Mouse (Mus musculus): ENCODE data around the gene Nek8. TPM values are rescaled to one million over a fixed set of nuclear protein-coding genes. Genes with fewer than 3 reads are reported as not detected.
A peak's percentile ranks its signal among the peaks of the same experiment; 100 is the strongest.
"Not testable (repeated sequence)": the region's sequence is repeated elsewhere in the genome, so short reads cannot be mapped to it uniquely, and the experiment has no call there.

Nek8 gene
- total RNA-seq (2021) = 1 to 10 TPM; 2.6 to 4.1 TPM
- long read RNA-seq, partial matches to known transcripts = 0 of 2 reads
- long read RNA-seq, other reads (novel, unspliced or antisense) = 0 of 2 reads

GRCm38 (mm10) chr11:78176402-78176862 lies at the start of gene Nek8, which contains the start of gene Tlcd1:
Gene Nek8, minus strand, starts transcription at chr11:78176675.
Gene Tlcd1, plus strand, starts transcription at chr11:78176711.
- DNase-seq (ENCODE audit: low spot score in 2 of 2) = peak; percentile 72 to 81

GRCm38 (mm10) chr11:78223586-78223985 lies 47.1 kb upstream of the Nek8 start:
- DNase-seq (ENCODE audit: low spot score in 2 of 2) = no peak

GRCm38 (mm10) chr11:78215709-78216317 lies 39.3 kb upstream of the Nek8 start:
- DNase-seq (ENCODE audit: low spot score in 2 of 2) = no peak

GRCm38 (mm10) chr11:78213086-78213817 lies 36.8 kb upstream of the Nek8 start:
- DNase-seq (ENCODE audit: low spot score in 2 of 2) = no peak

GRCm38 (mm10) chr11:78211513-78211912 lies 35.0 kb upstream of the Nek8 start:
- DNase-seq (ENCODE audit: low spot score in 2 of 2) = no peak

- DNase-seq (ENCODE audit: low spot score in 2 of 2) = no peak
Measured at GRCm38 (mm10) chr11:78210615-78211014, 34.1 kb upstream of the Nek8 start.

GRCm38 (mm10) chr11:78209886-78210285 lies 33.4 kb upstream of the Nek8 start:
- no peak for DNase-seq (ENCODE audit: low spot score in 2 of 2)

- no peak for DNase-seq (ENCODE audit: low spot score in 2 of 2)
Measured at GRCm38 (mm10) chr11:78207190-78207589, 30.7 kb upstream of the Nek8 start.

GRCm38 (mm10) chr11:78205361-78206206 lies 29.1 kb upstream of the Nek8 start:
- DNase-seq (ENCODE audit: low spot score in 2 of 2) = peak in 1 of 2 experiments; percentile 39

- no peak for DNase-seq (ENCODE audit: low spot score in 2 of 2)
Measured at GRCm38 (mm10) chr11:78204287-78204686, 27.8 kb upstream of the Nek8 start.

- DNase-seq (ENCODE audit: low spot score in 2 of 2) = no peak
Measured at GRCm38 (mm10) chr11:78202372-78202771, 25.9 kb upstream of the Nek8 start.

- DNase-seq (ENCODE audit: low spot score in 2 of 2) = no peak
Measured at GRCm38 (mm10) chr11:78195101-78195863, 18.8 kb upstream of the Nek8 start.

GRCm38 (mm10) chr11:78194411-78195100 lies 18.1 kb upstream of the Nek8 start:
- DNase-seq (ENCODE audit: low spot score in 2 of 2) = no peak

- DNase-seq (ENCODE audit: low spot score in 2 of 2) = no peak
Measured at GRCm38 (mm10) chr11:78193113-78193512, 16.6 kb upstream of the Nek8 start, which contains the start of gene Proca1. Gene Proca1, plus strand, starts transcription at chr11:78193392.

GRCm38 (mm10) chr11:78190041-78190440 lies 13.6 kb upstream of the Nek8 start:
- no peak for DNase-seq (ENCODE audit: low spot score in 2 of 2)

GRCm38 (mm10) chr11:78189234-78190040 lies 13.0 kb upstream of the Nek8 start:
- DNase-seq (ENCODE audit: low spot score in 2 of 2) = peak; percentile 39 to 63

- peak; percentile 58 to 79 for DNase-seq (ENCODE audit: low spot score in 2 of 2)
Measured at GRCm38 (mm10) chr11:78188331-78189233, 12.1 kb upstream of the Nek8 start, which contains the start of gene Rab34. Gene Rab34, plus strand, starts transcription at chr11:78188430.

- not testable (repeated sequence) for DNase-seq (ENCODE audit: low spot score in 2 of 2)
Measured at GRCm38 (mm10) chr11:78184702-78185101, 8.2 kb upstream of the Nek8 start.

Data from layer of hippocampus, adult 18-20 months (tissue).